Mouse (Mus musculus): ENCODE data around the gene Wars2.

DNA sequence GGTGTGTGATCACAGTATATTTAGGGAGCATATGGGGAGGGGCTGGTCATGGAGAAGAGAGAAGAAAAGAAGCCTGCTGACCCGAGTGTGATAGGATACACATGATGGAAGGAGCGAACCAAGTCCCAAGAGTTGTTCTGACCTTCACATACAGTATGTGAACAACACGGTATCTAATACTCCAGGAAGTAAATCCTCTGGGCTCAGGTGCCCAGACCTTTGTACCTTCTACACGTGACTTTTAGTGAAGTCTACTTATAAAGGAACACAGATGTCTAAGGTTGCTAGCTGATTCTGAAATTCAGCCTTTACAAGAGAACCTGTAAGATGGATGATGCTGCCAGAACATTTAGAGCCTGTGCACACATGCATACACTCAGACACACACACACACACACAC, 15.4 kb downstream of the Wars2 start:
- TF ChIP-seq EP300 (IDR thresholded peaks at IDR 0.05) (no peak), CTCF (IDR thresholded peaks at IDR 0.05) (no peak)

All from lung, postnatal 0 days (tissue).